Mouse (Mus musculus): Measurements from ENCODE around the gene Mrgprx1. TPM values are rescaled to one million over a fixed set of nuclear protein-coding genes. Genes with fewer than 3 reads are reported as not detected.

The Mrgprx1 gene
- polyA plus RNA-seq (2015; fragmentation: Nextera tagmentation; extraction: Ambion mirVana) = not detected in 2 replicates

- H3K9me3 ChIP-seq (replicated peaks) = no peaks in the 10 kb centered on the region
- no peak within 1 kb of the TSS for H3K4me2 ChIP-seq
- H3K36me3 ChIP-seq (ENCODE audit: poor library complexity, severe bottlenecking) = no peaks in the 10 kb centered on the region
- no peak within 1 kb of the TSS for H3K9ac ChIP-seq
- no peak within 1 kb of the TSS for H3K27ac ChIP-seq
- ATAC-seq = no peak
- WGBS = 87% methylated on average over 3 of the region's 3 CpGs
- H3K4me1 ChIP-seq = no peaks in the 10 kb centered on the region
- H3K27me3 ChIP-seq = no peaks in the 10 kb centered on the region
- no peak within 1 kb of the TSS for H3K4me3 ChIP-seq
Measured at GRCm38 (mm10) chr7:48027497-48027896, at the start of gene Mrgprx1. Mrgprx1 (minus strand) TSS chr7:48027597.

GRCm38 (mm10) chr7:48075521-48075920 is 48.1 kb upstream of the Mrgprx1 start:
- no peak overlapping the region for H3K9ac ChIP-seq
- no peaks in the 10 kb centered on the region for H3K9me3 ChIP-seq (replicated peaks)
- H3K27ac ChIP-seq = no peak overlapping the region
- H3K27me3 ChIP-seq = no peaks in the 10 kb centered on the region
- no peak overlapping the region for H3K4me3 ChIP-seq
- H3K4me2 ChIP-seq = no peak overlapping the region
- no peaks in the 10 kb centered on the region for H3K36me3 ChIP-seq (ENCODE audit: poor library complexity, severe bottlenecking)
- H3K4me1 ChIP-seq = no peaks in the 10 kb centered on the region
- ATAC-seq = no peak

- H3K4me3 ChIP-seq = no peak overlapping the region
- H3K36me3 ChIP-seq (ENCODE audit: poor library complexity, severe bottlenecking) = no peaks in the 10 kb centered on the region
- 83% methylated on average over 4 of the region's 4 CpGs for WGBS
- ATAC-seq = no peak
- H3K4me1 ChIP-seq = no peaks in the 10 kb centered on the region
- H3K27ac ChIP-seq = no peak overlapping the region
- no peak overlapping the region for H3K4me2 ChIP-seq
- no peaks in the 10 kb centered on the region for H3K27me3 ChIP-seq
- no peak overlapping the region for H3K9ac ChIP-seq
- no peaks in the 10 kb centered on the region for H3K9me3 ChIP-seq (replicated peaks)
Measured at GRCm38 (mm10) chr7:48046475-48047185, 19.2 kb upstream of the Mrgprx1 start.

- no peak overlapping the region for H3K4me3 ChIP-seq
- H3K36me3 ChIP-seq (ENCODE audit: poor library complexity, severe bottlenecking) = no peaks in the 10 kb centered on the region
- H3K4me1 ChIP-seq = no peaks in the 10 kb centered on the region
- H3K9me3 ChIP-seq (replicated peaks) = no peaks in the 10 kb centered on the region
- no peak overlapping the region for H3K4me2 ChIP-seq
- no peak overlapping the region for H3K27ac ChIP-seq
- no peaks in the 10 kb centered on the region for H3K27me3 ChIP-seq
- WGBS = 65% methylated on average over 1 of the region's 1 CpGs
- no peak for ATAC-seq
- no peak overlapping the region for H3K9ac ChIP-seq
Measured at GRCm38 (mm10) chr7:48044046-48044445, 16.6 kb upstream of the Mrgprx1 start.

- Histone ChIP-seq H3K4me3 (no peak overlapping the region), H3K4me2 (no peak overlapping the region), H3K27me3 (no peaks in the 10 kb centered on the region), H3K9ac (no peak overlapping the region), H3K36me3 (ENCODE audit: poor library complexity, severe bottlenecking) (no peaks in the 10 kb centered on the region), H3K4me1 (no peaks in the 10 kb centered on the region), H3K9me3 (replicated peaks) (no peaks in the 10 kb centered on the region), H3K27ac (no peak overlapping the region)
- ATAC-seq = no peak
- WGBS = 31% methylated on average over 2 of the region's 2 CpGs
Measured at GRCm38 (mm10) chr7:48017874-48018273, 9.5 kb downstream of the Mrgprx1 start.

DNA sequence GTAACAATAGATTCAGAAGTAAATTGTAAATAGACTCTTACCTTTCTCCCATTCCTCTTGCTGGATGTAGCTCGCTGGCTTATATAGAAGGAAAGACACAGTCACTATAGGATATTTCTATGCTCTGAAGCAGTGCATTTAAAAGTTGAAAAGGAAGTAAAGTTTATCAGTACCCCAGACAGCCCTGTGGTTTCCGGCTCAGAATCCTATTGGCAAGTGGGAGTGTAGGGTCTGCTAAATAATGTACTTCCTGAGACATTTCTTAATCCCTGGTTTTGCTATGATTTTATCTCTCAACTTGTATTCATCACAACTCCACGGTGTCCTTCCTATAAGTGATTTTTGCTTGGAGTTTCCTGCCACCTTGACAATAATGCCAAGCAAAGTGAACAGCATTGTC is 31.7 kb downstream of the Mrgprx1 start:
- no peaks in the 10 kb centered on the region for H3K9me3 ChIP-seq (replicated peaks)
- no peaks in the 10 kb centered on the region for H3K27me3 ChIP-seq
- WGBS = 78% methylated on average over 3 of the region's 3 CpGs
- no peak for ATAC-seq
- no peak overlapping the region for H3K27ac ChIP-seq
- no peaks in the 10 kb centered on the region for H3K36me3 ChIP-seq (ENCODE audit: poor library complexity, severe bottlenecking)
- H3K4me1 ChIP-seq = no peaks in the 10 kb centered on the region
- no peak overlapping the region for H3K9ac ChIP-seq
- no peak overlapping the region for H3K4me2 ChIP-seq
- no peak overlapping the region for H3K4me3 ChIP-seq

- no peak for ATAC-seq
- WGBS = 59% methylated on average over 1 of the region's 1 CpGs
- Histone ChIP-seq H3K36me3 (ENCODE audit: poor library complexity, severe bottlenecking) (no peaks in the 10 kb centered on the region), H3K4me2 (no peak overlapping the region), H3K4me1 (no peaks in the 10 kb centered on the region), H3K9ac (no peak overlapping the region), H3K27ac (no peak overlapping the region), H3K9me3 (replicated peaks) (no peaks in the 10 kb centered on the region), H3K4me3 (no peak overlapping the region), H3K27me3 (no peaks in the 10 kb centered on the region)
Measured at GRCm38 (mm10) chr7:47986752-47987151, 40.6 kb downstream of the Mrgprx1 start.

DNA sequence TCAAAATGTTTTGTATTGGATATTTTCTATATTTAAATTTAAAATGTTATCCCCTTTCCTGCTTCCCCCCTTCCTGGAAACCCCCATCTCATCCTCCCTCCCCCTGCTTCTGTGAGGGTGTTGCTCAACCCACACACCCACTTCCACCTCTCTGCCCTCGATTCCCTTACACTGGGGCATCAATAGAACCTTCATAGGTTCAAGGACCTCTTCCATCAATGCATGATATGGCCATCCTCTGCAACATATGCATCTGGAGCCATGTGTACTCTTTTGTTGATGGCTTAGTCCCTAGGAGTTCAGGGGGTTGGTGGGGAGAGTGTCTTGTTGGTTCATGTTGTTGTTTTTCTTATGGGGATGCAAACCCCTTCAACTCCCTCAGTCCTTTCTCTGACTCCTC is 45.4 kb downstream of the Mrgprx1 start, which contains the start of gene Mrgpra4:
Mrgpra4 (minus strand) TSS at position 101 of the 400 bp plus-strand sequence.
- 74% methylated on average over 1 of the region's 1 CpGs for WGBS
- Histone ChIP-seq H3K36me3 (ENCODE audit: poor library complexity, severe bottlenecking) (no peaks in the 10 kb centered on the region), H3K4me2 (no peak within 1 kb of the TSS), H3K9ac (no peak within 1 kb of the TSS), H3K9me3 (replicated peaks) (no peaks in the 10 kb centered on the region), H3K27ac (no peak within 1 kb of the TSS), H3K4me3 (no peak within 1 kb of the TSS), H3K27me3 (no peaks in the 10 kb centered on the region), H3K4me1 (no peaks in the 10 kb centered on the region)
- no peak for ATAC-seq

Other genes with a start within 250 kb of the Mrgprx1 start
- gene Mrgpra4, start 45.5 kb downstream of the Mrgprx1 start, polyA plus RNA-seq (2015; fragmentation: Nextera tagmentation; extraction: Ambion mirVana) = not detected in 2 replicates
- not detected in 2 replicates for gene Mrgprb5, start 141.4 kb upstream of the Mrgprx1 start, polyA plus RNA-seq (2015; fragmentation: Nextera tagmentation; extraction: Ambion mirVana)
- not detected in 2 replicates for gene Mrgprb4, start 171.7 kb upstream of the Mrgprx1 start, polyA plus RNA-seq (2015; fragmentation: Nextera tagmentation; extraction: Ambion mirVana)

Data from forebrain, embryonic 13.5 days (tissue).